In the genomic region with DNA sequence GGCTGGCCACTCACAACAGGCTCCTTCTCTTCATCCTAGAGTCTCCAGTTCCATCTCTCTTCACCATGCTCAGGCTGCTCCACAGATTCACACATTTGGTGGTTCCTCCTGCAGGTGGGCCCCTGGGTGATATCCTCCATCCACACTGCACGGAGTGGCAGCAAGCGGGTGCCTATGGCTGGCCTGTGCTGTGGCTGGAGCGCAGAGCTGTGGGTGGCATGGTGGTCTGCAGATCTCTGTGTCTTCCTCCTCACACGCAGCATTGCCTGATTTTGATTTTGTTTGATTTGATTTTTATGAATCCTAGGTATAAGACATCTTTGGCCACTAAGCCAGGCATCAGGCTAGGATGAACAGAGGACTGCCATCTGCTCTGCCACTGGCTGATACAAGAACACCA, we compare ENCODE assay signal across 25 mouse cellular contexts. TPM values are rescaled to one million over a fixed set of nuclear protein-coding genes. Genes with fewer than 3 reads are reported as not detected.
A peak's percentile ranks its signal among the peaks of the same experiment; 100 is the strongest.
DNase-seq lines count a peak whose midpoint lies in the region; ATAC-seq lines count a peak whose summit lies in the region.
"Had no signal": no experiment of that assay in that cellular context is flagged by ENCODE, and none has a peak within 500 bp of the region (broad histone marks: within the 10 kb centered on the region; RNA-seq: fewer than 3 reads in every experiment).

No protein-coding gene starts in this region.

- H3K4me3 ChIP-seq in heart, embryonic 12.5 days: no peak overlapping the region
- peak overlapping the region; percentile 34 for H3K4me3 ChIP-seq in megakaryocyte, embryonic 14.5 days (replicated peaks)

- H3K9me3 ChIP-seq in heart, embryonic 12.5 days (replicated peaks): no peaks in the 10 kb centered on the region
- H3K9me3 ChIP-seq in megakaryocyte, embryonic 14.5 days: peaks cover 23% of the 10 kb centered on the region
- H3K9me3 ChIP-seq: G1E had no signal

- H3K9ac ChIP-seq in heart, embryonic 12.5 days: no peak overlapping the region

- 85% methylated on average over 4 of the region's 4 CpGs for WGBS in heart, embryonic 12.5 days

- no peaks in the 10 kb centered on the region for H3K27me3 ChIP-seq in heart, embryonic 12.5 days (replicated peaks)
- no peaks in the 10 kb centered on the region for H3K27me3 ChIP-seq in megakaryocyte, embryonic 14.5 days (replicated peaks)

- H3K36me3 ChIP-seq in heart, embryonic 12.5 days: no peaks in the 10 kb centered on the region
- no peaks in the 10 kb centered on the region for H3K36me3 ChIP-seq in megakaryocyte, embryonic 14.5 days (replicated peaks; ENCODE audit: low read length)
- H3K36me3 ChIP-seq: G1E had no signal

- no peak overlapping the region for H3K27ac ChIP-seq in heart, embryonic 12.5 days (ENCODE audit: poor library complexity, severe bottlenecking)

- no peak overlapping the region for H3K4me2 ChIP-seq in heart, embryonic 12.5 days

- ATAC-seq in heart, embryonic 12.5 days (ENCODE audit: insufficient number of reproducible peaks, low FRiP score): no peak
- no peak for ATAC-seq in megakaryocyte, adult 5-6 weeks (ENCODE audit: poor library complexity, severe bottlenecking)
- ATAC-seq: activated CD4-positive, CD25-positive, alpha-beta regulatory T cell, adult 4 months; CD4-positive, CD25-positive, alpha-beta regulatory T cell, adult 4 months; Patski had no signal

- DNase-seq in heart, adult 11 months: peak; percentile 73
- DNase-seq: adrenal gland, adult 2 months; adrenal gland, adult 8-10 months; adrenal gland, postnatal 10 days; adrenal gland, postnatal 14 days; adrenal gland, postnatal 25 days; adrenal gland, postnatal 36 days; B cell, adult 2 months; cerebellum, adult 11 months; cerebellum, adult 11-12 months; cerebellum, adult 18-20 months had no signal

- H3K4me1 ChIP-seq in heart, embryonic 12.5 days (replicated peaks): no peaks in the 10 kb centered on the region
- no peaks in the 10 kb centered on the region for H3K4me1 ChIP-seq in megakaryocyte, embryonic 14.5 days

RNA-seq across cellular contexts. Expression of a gene that starts 23.0 kb away (rescaled TPM):
- not detected in 2 replicates for polyA plus RNA-seq in heart, embryonic 12.5 days (2016; fragmentation: Nextera tagmentation; extraction: Ambion mirVana)
- not detected in 2 replicates for polyA plus RNA-seq in megakaryocyte, embryonic 14.5 days (2012; ENCODE audit: insufficient read depth, low replicate concordance)
- not detected in 2 replicates for total RNA-seq in megakaryocyte, adult 5-6 weeks (2015)
- not detected in 2 replicates for total RNA-seq in megakaryocyte, adult 5-6 weeks (2017)
- total RNA-seq: adrenal gland, adult 18-20 months; adrenal gland, adult 2 months; adrenal gland, adult 8-10 months; adrenal gland, postnatal 10 days; adrenal gland, postnatal 14 days; adrenal gland, postnatal 25 days; adrenal gland, postnatal 36 days; adrenal gland, postnatal 4 days; CH12.LX; ES-E14; MEL had no signal
- polyA plus RNA-seq: activated CD4-positive, CD25-positive, alpha-beta regulatory T cell, adult 4 months; adrenal gland, adult 2 months; brain, embryonic 14.5 days; C2C12; CD4-positive, CD25-positive, alpha-beta regulatory T cell, adult 4 months; G1E; Patski had no signal
